Mouse (Mus musculus) ovary, postnatal 14 days (tissue): ENCODE results near the gene Oxsm.

Experiments
- DNase-seq: peaks from one replicate; pipeline ENCODE4 v3.0.0; 2022; ENCODE audit warnings: low spot score

Oxsm gene

GRCm38 (mm10) chr14:16249171-16249874, at the start of gene Oxsm, which contains the start of gene Ngly1:
Oxsm (minus strand) TSS chr14:16249808.
Ngly1 (plus strand) TSS chr14:16249280.
- DNase-seq: peak; percentile 82

GRCm38 (mm10) chr14:16296816-16297468, 47.3 kb upstream of the Oxsm start:
- no peak for DNase-seq

GRCm38 (mm10) chr14:16293921-16294320, 44.3 kb upstream of the Oxsm start:
- DNase-seq: no peak

GRCm38 (mm10) chr14:16293015-16293414, 43.4 kb upstream of the Oxsm start:
- no peak for DNase-seq

GRCm38 (mm10) chr14:16292371-16292770, 42.8 kb upstream of the Oxsm start:
- no peak for DNase-seq

GRCm38 (mm10) chr14:16283966-16284365, 34.4 kb upstream of the Oxsm start:
- DNase-seq: no peak

GRCm38 (mm10) chr14:16279196-16279595, 29.6 kb upstream of the Oxsm start:
- no peak for DNase-seq

GRCm38 (mm10) chr14:16273677-16274076, 24.1 kb upstream of the Oxsm start:
- DNase-seq: no peak

GRCm38 (mm10) chr14:16269776-16270175, 20.2 kb upstream of the Oxsm start:
- DNase-seq: no peak

GRCm38 (mm10) chr14:16267028-16267427, 17.4 kb upstream of the Oxsm start:
- no peak for DNase-seq

- DNase-seq: no peak
These were observed 12.3 kb upstream of the Oxsm start for GRCm38 (mm10) chr14:16261869-16262268.

- no peak for DNase-seq
These were observed 10.9 kb upstream of the Oxsm start for GRCm38 (mm10) chr14:16260541-16260940.

- no peak for DNase-seq
These were observed 6.6 kb upstream of the Oxsm start for GRCm38 (mm10) chr14:16256209-16256608.

- no peak for DNase-seq
These were observed 6.1 kb upstream of the Oxsm start for GRCm38 (mm10) chr14:16255745-16256144.

- DNase-seq: no peak
These were observed 491 bp upstream of the Oxsm start for GRCm38 (mm10) chr14:16250099-16250498.

- DNase-seq: no peak
These were observed 928 bp downstream of the Oxsm start for GRCm38 (mm10) chr14:16248603-16249157.

GRCm38 (mm10) chr14:16248135-16248534, 1.5 kb downstream of the Oxsm start:
- no peak for DNase-seq

- DNase-seq: no peak
These were observed 3.2 kb downstream of the Oxsm start for GRCm38 (mm10) chr14:16246340-16246912.

- no peak for DNase-seq
These were observed 4.5 kb downstream of the Oxsm start for GRCm38 (mm10) chr14:16245127-16245526.

- no peak for DNase-seq
These were observed 5.2 kb downstream of the Oxsm start for GRCm38 (mm10) chr14:16244370-16244769.

GRCm38 (mm10) chr14:16243603-16244209, 5.9 kb downstream of the Oxsm start:
- DNase-seq: no peak

- DNase-seq: peak; percentile 86
These were observed 6.5 kb downstream of the Oxsm start for GRCm38 (mm10) chr14:16242947-16243602.
